Mouse (Mus musculus): ENCODE measurements around the gene Gpnmb.

DNA sequence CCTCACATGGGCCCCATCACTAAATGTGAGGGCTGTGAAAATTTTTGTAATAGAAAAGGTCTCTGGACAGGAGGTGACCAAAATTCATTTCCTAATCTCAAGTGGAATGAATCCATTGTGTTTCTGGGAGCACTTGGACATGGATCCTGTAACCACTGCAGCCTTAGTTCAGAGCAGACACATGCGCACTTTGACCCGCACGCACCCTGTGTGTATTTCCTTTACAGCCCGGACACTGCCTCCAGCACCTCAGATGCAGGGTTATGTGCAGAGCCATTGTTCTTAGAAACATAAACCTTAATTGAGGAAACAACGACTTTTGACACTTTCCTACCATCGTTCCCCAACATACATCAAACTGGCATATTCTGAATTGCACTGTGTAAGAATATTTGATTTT, 78.1 kb downstream of the Gpnmb start:
- no peak for TF ChIP-seq EP300 (IDR thresholded peaks at IDR 0.05; ENCODE audit: low read depth)
- no peak for TF ChIP-seq CTCF (IDR thresholded peaks at IDR 0.05; ENCODE audit: low read depth)

Measured in heart, postnatal 0 days (tissue).